Mouse (Mus musculus) activated CD4-positive, CD25-positive, alpha-beta regulatory T cell, adult 4 months (primary cell): Measurements from ENCODE around the gene Gm17509. TPM values are rescaled to one million over a fixed set of nuclear protein-coding genes. Genes with fewer than 3 reads are reported as not detected.
"Not testable (repeated sequence)": the region's sequence is repeated elsewhere in the genome, so short reads cannot be mapped to it uniquely, and the experiment has no call there.

Source experiments
- ATAC-seq: one replicate; pipeline ENCODE4 v1.8.0; 2017
- polyA plus RNA-seq, 2 experiments: library from polyadenylated mRNA; unstranded; fragments of 100-300 nt; shearing (Covaris generic); gene quantifications; one replicate each; pipeline ENCODE4 v1.2.1; 2017

The Gm17509 gene
- polyA plus RNA-seq, 2 experiments from 2014 or later, result 0.27 to 0.38 TPM

GRCm38 (mm10) chr13:117206066-117206465, 14.8 kb downstream of the Gm17509 start:
- peak; percentile 24 for ATAC-seq

DNA sequence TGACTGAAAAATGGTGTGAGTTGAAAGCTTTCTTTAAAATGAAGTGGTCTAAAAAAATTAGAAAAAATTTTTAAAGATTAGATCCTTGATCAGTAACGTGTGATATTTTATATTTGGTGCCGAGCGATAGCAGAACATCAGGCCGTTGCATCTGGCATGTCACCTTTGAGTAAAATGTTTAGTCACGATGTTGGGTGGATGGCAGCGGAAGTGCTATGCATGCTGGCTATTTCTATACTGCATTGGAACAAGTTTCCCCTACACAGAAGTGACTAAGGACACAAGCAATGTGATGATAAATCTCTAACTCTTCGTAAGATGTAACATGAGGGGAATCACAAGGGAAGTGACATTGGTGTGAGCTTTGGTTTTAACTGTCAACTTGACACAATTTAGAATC, 16.2 kb downstream of the Gm17509 start:
- no peak for ATAC-seq

- peak; percentile 45 for ATAC-seq
Observed at GRCm38 (mm10) chr13:117202755-117203471, 18.0 kb downstream of the Gm17509 start.

DNA sequence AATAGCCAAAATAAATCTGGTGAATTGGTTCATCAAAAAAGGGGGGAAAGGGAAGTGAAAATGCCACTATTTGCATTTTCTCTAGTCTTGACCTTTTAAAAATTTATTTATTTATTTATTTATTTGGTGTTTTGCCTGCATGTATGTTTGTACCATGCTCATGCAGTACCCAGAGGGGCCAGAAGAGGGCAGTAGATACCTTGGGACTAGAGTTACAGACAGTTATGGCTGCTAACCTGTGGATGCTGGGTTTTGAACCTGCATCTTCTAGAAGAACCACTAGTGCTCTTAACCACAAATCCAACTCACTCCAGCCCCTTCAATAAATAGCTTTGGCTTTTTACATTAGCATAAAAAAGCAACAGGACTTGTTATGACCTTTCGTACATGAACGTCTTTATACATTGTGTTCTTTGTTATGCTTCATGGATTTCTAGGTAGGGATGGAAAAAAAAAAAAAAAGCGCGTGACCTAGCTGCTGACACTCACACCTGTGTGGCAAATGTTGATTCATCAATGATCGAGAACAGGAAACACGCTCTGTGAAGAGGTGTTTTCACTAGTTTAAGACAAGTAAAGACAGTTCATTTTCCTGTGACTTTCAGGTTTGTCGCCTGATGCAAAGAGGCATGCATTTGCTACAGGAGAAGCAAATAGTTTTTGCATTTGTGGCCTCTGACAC, 22.3 kb downstream of the Gm17509 start:
- peak; percentile 53 for ATAC-seq

DNA sequence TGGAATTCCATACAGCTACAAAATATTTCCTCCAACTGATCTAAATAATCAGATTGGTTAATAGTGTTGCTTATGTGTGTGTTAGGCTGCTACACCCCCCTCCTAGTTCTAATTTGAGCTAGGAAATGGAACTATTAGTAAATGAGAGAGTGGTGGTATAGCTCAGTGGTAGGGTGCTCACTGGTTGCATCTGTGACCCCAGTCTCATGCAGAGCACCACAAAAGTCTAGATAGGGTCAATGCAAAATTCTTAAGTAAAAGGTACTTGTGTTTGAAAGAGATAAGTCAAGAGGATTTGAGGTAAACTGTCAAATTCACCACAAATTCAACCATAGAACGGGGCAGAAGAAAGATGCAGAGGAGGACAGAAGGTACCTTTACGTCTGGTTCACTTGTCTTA, 23.2 kb downstream of the Gm17509 start:
- ATAC-seq, result no peak

DNA sequence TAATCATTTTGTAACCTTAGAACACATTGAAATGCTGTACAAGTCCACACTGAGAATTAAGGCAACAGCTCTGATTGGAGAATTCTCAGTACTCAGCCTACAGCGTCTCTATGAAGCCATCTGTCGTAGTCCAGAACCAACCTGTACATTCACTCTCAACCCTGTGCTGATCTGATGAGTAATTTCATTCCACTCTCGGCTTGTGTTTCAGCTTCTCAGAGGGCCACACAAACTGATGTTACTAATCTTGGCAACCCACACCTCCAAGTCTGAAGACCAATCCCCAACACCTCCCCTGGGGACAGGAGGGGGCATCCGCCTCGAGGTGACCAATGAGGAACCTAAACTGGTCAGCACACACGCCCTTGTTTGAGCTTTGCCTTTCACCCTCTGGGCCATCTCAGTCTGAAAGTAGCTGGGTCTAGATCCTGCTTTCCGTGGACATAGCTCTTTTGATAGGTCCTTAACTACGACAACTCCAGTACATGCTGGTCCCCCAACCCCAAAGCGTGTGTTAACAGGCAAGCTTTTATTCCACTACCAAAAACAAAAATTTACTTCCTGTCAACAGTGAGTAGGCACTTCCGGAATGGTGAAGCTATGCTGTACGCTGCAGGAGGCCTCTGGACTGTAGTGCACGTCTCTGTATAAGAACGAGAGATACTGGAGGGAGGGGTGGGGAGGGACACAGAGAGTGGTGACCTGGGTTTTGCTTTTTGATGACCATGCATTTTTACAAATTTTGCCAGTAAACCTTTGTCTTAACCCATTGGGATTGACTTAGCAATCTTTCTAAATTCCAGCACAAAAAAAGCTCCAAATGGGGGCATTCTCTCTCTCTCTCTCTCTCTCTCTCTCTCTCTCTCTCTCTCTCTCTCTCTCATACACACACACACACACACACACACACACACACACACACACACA, 25.0 kb downstream of the Gm17509 start:
- peak; percentile 86 for ATAC-seq

DNA sequence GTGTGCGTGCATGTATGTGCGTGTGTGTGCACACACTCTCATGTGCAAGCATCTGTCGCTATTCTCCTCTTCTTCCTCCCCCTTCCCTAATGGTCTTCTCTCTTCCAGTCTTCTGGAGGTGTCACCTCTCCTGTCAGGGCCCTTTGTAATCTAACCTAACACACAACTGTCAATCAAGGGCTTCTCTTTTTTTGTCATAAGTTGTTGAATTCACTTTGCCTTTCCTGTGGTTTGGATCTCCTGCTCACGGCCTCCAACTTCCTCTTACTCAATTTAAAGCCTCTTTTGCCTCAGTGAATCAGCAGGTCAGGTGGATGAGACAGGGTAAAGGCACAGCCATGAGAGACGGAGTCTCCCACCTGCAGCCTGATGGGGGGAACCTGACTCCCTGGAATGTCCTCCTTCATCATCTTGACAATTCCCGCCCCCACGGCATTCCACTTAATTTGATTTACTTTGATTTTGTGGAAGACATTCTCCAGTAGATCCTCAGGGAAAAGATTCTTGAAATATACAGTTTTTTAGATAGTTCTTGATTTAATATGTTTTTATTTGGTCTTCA, 27.4 kb downstream of the Gm17509 start:
- ATAC-seq, result no peak

DNA sequence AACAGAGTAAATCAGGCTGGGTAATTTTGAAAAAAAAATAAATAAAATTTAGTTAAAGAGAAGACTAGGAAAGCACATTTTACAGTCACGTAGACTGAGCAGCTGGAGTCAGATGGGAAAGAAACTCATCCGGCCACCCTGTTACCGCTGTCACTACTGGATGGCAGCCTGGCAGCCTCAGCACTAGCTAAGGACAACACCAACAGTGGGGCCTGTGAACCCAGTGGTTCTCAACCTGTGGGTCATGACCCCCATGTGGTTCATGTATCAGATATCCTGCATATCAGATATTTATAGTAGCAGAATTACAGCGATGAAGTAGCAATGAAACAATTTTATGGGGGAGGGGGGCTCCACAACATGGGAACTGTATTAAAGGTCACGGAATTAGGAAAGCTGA, 28.7 kb downstream of the Gm17509 start:
- ATAC-seq, result no peak

DNA sequence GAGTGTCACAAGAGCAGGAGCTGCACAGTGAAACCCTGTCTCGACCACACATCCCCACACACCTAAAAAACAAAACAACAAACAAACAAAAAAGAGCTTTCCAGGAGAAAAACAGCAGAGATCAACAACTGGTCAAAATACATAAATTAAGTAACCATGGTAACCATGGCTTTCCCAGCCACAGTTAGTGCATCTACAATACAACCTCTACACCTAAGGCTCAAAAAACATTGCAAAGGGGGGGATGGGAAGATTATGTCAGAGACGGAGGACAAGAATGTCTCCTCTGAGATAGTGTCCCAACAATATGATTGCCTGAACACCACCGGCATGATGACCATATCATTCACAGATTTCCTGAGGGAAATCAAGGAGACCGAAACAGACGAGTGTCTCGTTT, 35.5 kb downstream of the Gm17509 start:
- ATAC-seq, result no peak

GRCm38 (mm10) chr13:117183288-117183687, 37.6 kb downstream of the Gm17509 start:
- no peak for ATAC-seq

- not testable (repeated sequence) for ATAC-seq
Observed at GRCm38 (mm10) chr13:117180912-117181311, 40.0 kb downstream of the Gm17509 start.

Other genes starting within 250 kb of the Gm17509 start
- gene Parp8, start 195.5 kb downstream of the Gm17509 start, polyA plus RNA-seq, result 10 to 100 TPM; 15.7 to 17.7 TPM
- gene Emb, start 12.5 kb downstream of the Gm17509 start, polyA plus RNA-seq, result 100 to 1,000 TPM; 174 to 197 TPM